In the genomic region with DNA sequence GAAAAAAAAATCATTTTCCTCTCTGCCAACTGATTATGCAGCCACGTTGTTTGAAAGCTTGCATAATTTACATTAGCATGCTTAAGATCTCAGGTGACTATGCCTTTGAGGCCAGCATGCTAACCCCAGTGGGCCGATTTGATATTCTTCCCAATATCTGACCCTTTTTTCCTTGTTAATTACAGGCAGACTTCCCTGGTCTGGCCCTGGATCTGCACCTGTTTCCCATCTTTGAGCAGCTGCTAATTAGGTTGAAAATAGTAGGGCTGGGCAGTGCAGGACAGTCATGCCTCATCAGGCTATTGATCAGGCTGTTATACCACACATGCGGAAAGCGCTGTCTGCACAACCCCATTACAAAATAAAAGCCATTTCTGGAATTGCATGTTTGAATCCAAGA, we compare ENCODE assay signal across 24 mouse cellular contexts.
DNase-seq lines count a peak whose midpoint lies in the region; ATAC-seq and TF ChIP-seq lines count a peak whose summit lies in the region.
"Had no signal": no experiment of that assay in that cellular context is flagged by ENCODE, and none has a peak within 500 bp of the region (broad histone marks: within the 10 kb centered on the region; RNA-seq: fewer than 3 reads in every experiment).

No protein-coding gene starts in this region.

- no peaks in the 10 kb centered on the region for H3K36me3 ChIP-seq in forebrain, embryonic 11.5 days (ENCODE audit: control insufficient read depth, insufficient read depth, low read length)
- H3K36me3 ChIP-seq in forebrain, postnatal 0 days (ENCODE audit: insufficient read depth) = no peaks in the 10 kb centered on the region
- H3K36me3 ChIP-seq in midbrain, embryonic 12.5 days = no peaks in the 10 kb centered on the region
- H3K36me3 ChIP-seq in midbrain, embryonic 10.5 days = no peaks in the 10 kb centered on the region
- no peaks in the 10 kb centered on the region for H3K36me3 ChIP-seq in hindbrain, embryonic 13.5 days
- no peaks in the 10 kb centered on the region for H3K36me3 ChIP-seq in intestine, embryonic 16.5 days (ENCODE audit: control insufficient read depth, insufficient read depth, low read length)
- H3K36me3 ChIP-seq: G1E; limb, embryonic 13.5 days; liver, embryonic 13.5 days had no signal

- no peaks in the 10 kb centered on the region for H3K4me1 ChIP-seq in forebrain, embryonic 11.5 days (replicated peaks; ENCODE audit: control insufficient read depth, insufficient read depth, low read length)
- H3K4me1 ChIP-seq in forebrain, postnatal 0 days (ENCODE audit: insufficient read depth) = no peaks in the 10 kb centered on the region
- no peaks in the 10 kb centered on the region for H3K4me1 ChIP-seq in midbrain, embryonic 12.5 days
- no peaks in the 10 kb centered on the region for H3K4me1 ChIP-seq in midbrain, embryonic 10.5 days
- H3K4me1 ChIP-seq in hindbrain, embryonic 13.5 days (replicated peaks) = 0 out of 2 replicates have a peak, but pooled peaks cover 4% of the 10 kb centered on the region
- H3K4me1 ChIP-seq in intestine, embryonic 16.5 days (ENCODE audit: control insufficient read depth, insufficient read depth, low read length) = no peaks in the 10 kb centered on the region
- H3K4me1 ChIP-seq: limb, embryonic 13.5 days; liver, embryonic 13.5 days had no signal

- H3K4me3 ChIP-seq in forebrain, embryonic 11.5 days (ENCODE audit: low read depth, low read length) = no peak overlapping the region
- no peak overlapping the region for H3K4me3 ChIP-seq in forebrain, postnatal 0 days (ENCODE audit: low read depth, low read length)
- no peak overlapping the region for H3K4me3 ChIP-seq in midbrain, embryonic 12.5 days
- no peak overlapping the region for H3K4me3 ChIP-seq in midbrain, embryonic 10.5 days
- no peak overlapping the region for H3K4me3 ChIP-seq in hindbrain, embryonic 13.5 days
- no peak overlapping the region for H3K4me3 ChIP-seq in intestine, embryonic 16.5 days (ENCODE audit: low read length)
- H3K4me3 ChIP-seq: erythroblast, embryonic 14.5 days; limb, embryonic 13.5 days; liver, embryonic 13.5 days had no signal

- no peak for DNase-seq in forebrain, embryonic 11.5 days (ENCODE audit: low spot score)
- no peak for DNase-seq in forebrain, postnatal 0 days
- DNase-seq in midbrain, embryonic 10.5 days (ENCODE audit: low spot score) = no peak
- no peak for DNase-seq in left cerebral cortex, adult 18-20 months (ENCODE audit: low spot score in 2 of 2)
- DNase-seq: adrenal gland, postnatal 14 days; cerebellum, adult 18-20 months; cerebellum, postnatal 25 days; gastrocnemius, postnatal 10 days; heart, adult 18-20 months; heart, postnatal 36 days; kidney, adult 9 months; kidney, postnatal 4 days; liver, embryonic 13.5 days; lung, embryonic 14.5 days; lung, postnatal 4 days; right cerebral cortex, adult 18-20 months; thymus, postnatal 14 days had no signal

- H3K27ac ChIP-seq in forebrain, embryonic 11.5 days (ENCODE audit: low read depth, low read length) = no peak overlapping the region
- H3K27ac ChIP-seq in forebrain, postnatal 0 days (ENCODE audit: low read depth, low read length) = no peak overlapping the region
- H3K27ac ChIP-seq in midbrain, embryonic 12.5 days (replicated peaks) = no peak overlapping the region
- H3K27ac ChIP-seq in midbrain, embryonic 10.5 days (replicated peaks) = no peak overlapping the region
- H3K27ac ChIP-seq in hindbrain, embryonic 13.5 days = no peak overlapping the region
- no peak overlapping the region for H3K27ac ChIP-seq in intestine, embryonic 16.5 days (ENCODE audit: low read length)
- H3K27ac ChIP-seq: limb, embryonic 13.5 days; liver, embryonic 13.5 days had no signal

- no peak for TF ChIP-seq CTCF in forebrain, postnatal 0 days (IDR thresholded peaks at IDR 0.05; ENCODE audit: low read depth)

- no peaks in the 10 kb centered on the region for H3K27me3 ChIP-seq in forebrain, embryonic 11.5 days (ENCODE audit: control insufficient read depth, insufficient read depth, low read length)
- no peaks in the 10 kb centered on the region for H3K27me3 ChIP-seq in forebrain, postnatal 0 days (ENCODE audit: insufficient read depth, low read length)
- H3K27me3 ChIP-seq in midbrain, embryonic 12.5 days = no peaks in the 10 kb centered on the region
- H3K27me3 ChIP-seq in midbrain, embryonic 10.5 days (ENCODE audit: low read depth, poor library complexity, severe bottlenecking) = no peaks in the 10 kb centered on the region
- no peaks in the 10 kb centered on the region for H3K27me3 ChIP-seq in hindbrain, embryonic 13.5 days
- H3K27me3 ChIP-seq in intestine, embryonic 16.5 days (replicated peaks; ENCODE audit: control insufficient read depth, insufficient read depth, low read length) = no peaks in the 10 kb centered on the region
- H3K27me3 ChIP-seq: limb, embryonic 13.5 days; liver, embryonic 13.5 days had no signal

- WGBS in forebrain, embryonic 11.5 days = 69% methylated on average over 4 of the region's 4 CpGs
- 52% methylated on average over 4 of the region's 4 CpGs for WGBS in forebrain, postnatal 0 days
- 69% methylated on average over 4 of the region's 4 CpGs for WGBS in midbrain, embryonic 12.5 days
- 75% methylated on average over 4 of the region's 4 CpGs for WGBS in midbrain, embryonic 10.5 days
- 50% methylated on average over 4 of the region's 4 CpGs for WGBS in hindbrain, embryonic 13.5 days
- 74% methylated on average over 4 of the region's 4 CpGs for WGBS in intestine, embryonic 16.5 days

- ATAC-seq in forebrain, embryonic 11.5 days (replicated peaks; ENCODE audit: low FRiP score) = peak; percentile 55; the same call in 1 of the 2 replicates
- ATAC-seq in forebrain, postnatal 0 days = no peak
- peak; percentile 83 for ATAC-seq in midbrain, embryonic 12.5 days (ENCODE audit: low FRiP score, low read depth)
- ATAC-seq in hindbrain, embryonic 13.5 days (ENCODE audit: low FRiP score) = peak; percentile 68; the same call in 1 of the 2 replicates
- ATAC-seq in intestine, embryonic 16.5 days = no peak
- ATAC-seq: activated CD4-positive, CD25-positive, alpha-beta regulatory T cell, adult 4 months had no signal

- no peak overlapping the region for H3K9ac ChIP-seq in forebrain, embryonic 11.5 days (ENCODE audit: low read length)
- no peak overlapping the region for H3K9ac ChIP-seq in forebrain, postnatal 0 days
- H3K9ac ChIP-seq in midbrain, embryonic 12.5 days (replicated peaks) = no peak overlapping the region
- H3K9ac ChIP-seq in hindbrain, embryonic 13.5 days = no peak overlapping the region
- H3K9ac ChIP-seq in intestine, embryonic 16.5 days (ENCODE audit: low read depth, low read length) = no peak overlapping the region
- H3K9ac ChIP-seq: limb, embryonic 13.5 days; liver, embryonic 13.5 days; lung, embryonic 14.5 days had no signal

- H3K4me2 ChIP-seq in forebrain, embryonic 11.5 days (ENCODE audit: low read depth, low read length, severe bottlenecking) = no peak overlapping the region
- H3K4me2 ChIP-seq in forebrain, postnatal 0 days (ENCODE audit: low read depth) = no peak overlapping the region
- H3K4me2 ChIP-seq in midbrain, embryonic 12.5 days (replicated peaks) = no peak overlapping the region
- H3K4me2 ChIP-seq in hindbrain, embryonic 13.5 days = no peak overlapping the region
- no peak overlapping the region for H3K4me2 ChIP-seq in intestine, embryonic 16.5 days (ENCODE audit: low read depth, low read length)
- H3K4me2 ChIP-seq: limb, embryonic 13.5 days; liver, embryonic 13.5 days; lung, embryonic 14.5 days had no signal

- H3K9me3 ChIP-seq in forebrain, embryonic 11.5 days (ENCODE audit: control insufficient read depth, low read length) = no peaks in the 10 kb centered on the region
- no peaks in the 10 kb centered on the region for H3K9me3 ChIP-seq in forebrain, postnatal 0 days (ENCODE audit: low read length)
- no peaks in the 10 kb centered on the region for H3K9me3 ChIP-seq in midbrain, embryonic 12.5 days
- H3K9me3 ChIP-seq in midbrain, embryonic 10.5 days (replicated peaks) = no peaks in the 10 kb centered on the region
- H3K9me3 ChIP-seq in hindbrain, embryonic 13.5 days = no peaks in the 10 kb centered on the region
- no peaks in the 10 kb centered on the region for H3K9me3 ChIP-seq in intestine, embryonic 16.5 days (ENCODE audit: control insufficient read depth, low read length)
- H3K9me3 ChIP-seq: G1E; limb, embryonic 13.5 days; liver, embryonic 13.5 days had no signal

Comparison
In these comparisons a context has a peak if more than half of its experiments do, and no peak if none do; other contexts are left out.
1. ATAC-seq: peak in forebrain, embryonic 11.5 days (single experiment), midbrain, embryonic 12.5 days (single experiment) and hindbrain, embryonic 13.5 days (single experiment); none in forebrain, postnatal 0 days (single experiment) and intestine, embryonic 16.5 days (single experiment).